Mouse (Mus musculus): ENCODE data around the gene Slc24a5.

DNA sequence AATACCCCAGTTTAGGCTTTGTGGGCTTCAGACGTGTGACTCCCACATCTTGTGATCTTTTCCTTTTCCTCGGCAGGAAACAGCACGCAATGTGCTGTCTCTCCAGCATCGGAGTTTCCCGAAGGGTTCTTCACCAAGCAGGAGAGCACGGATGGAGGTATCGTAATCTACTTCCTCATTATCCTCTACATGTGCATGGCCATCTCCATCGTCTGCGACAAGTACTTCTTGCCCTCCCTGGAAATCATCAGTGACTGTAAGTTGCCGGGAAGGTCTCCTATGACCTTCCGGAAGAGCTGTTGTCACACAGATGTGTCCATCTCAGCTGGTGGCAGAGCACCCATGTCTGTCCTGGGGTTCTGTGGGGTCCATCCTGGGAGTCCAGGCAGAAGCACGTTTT, 772 bp downstream of the Slc24a5 start:
- TF ChIP-seq POLR2A (IDR thresholded peaks at IDR 0.05; ENCODE audit: insufficient read depth, low read depth, low read length) (no peak), EP300 (IDR thresholded peaks at IDR 0.05; ENCODE audit: insufficient read depth, low read depth, low read length) (no peak), CTCF (IDR thresholded peaks at IDR 0.05) (no peak)

Measured in heart, adult 2 months (tissue).